Mouse (Mus musculus): ENCODE measurements around the gene Gm10188. TPM values are rescaled to one million over a fixed set of nuclear protein-coding genes. Genes with fewer than 3 reads are reported as not detected.

The Gm10188 gene
- polyA plus RNA-seq, 1 experiment from 2014 or later, result not detected

- H3K27me3 ChIP-seq, result no peaks in the 10 kb centered on the region; the same call in none of the 2 replicates
- no peaks in the 10 kb centered on the region for H3K36me3 ChIP-seq
- no peak overlapping the region for H3K4me2 ChIP-seq
- no peak overlapping the region for H3K4me3 ChIP-seq
- WGBS, result 45% methylated on average over 4 of the region's 4 CpGs
- H3K4me1 ChIP-seq, result peaks cover 51% of the 10 kb centered on the region
- ATAC-seq (ENCODE audit: borderline replicate concordance, extremely low read depth, low FRiP score, low TSS enrichment), result no peak
- no peak overlapping the region for H3K9ac ChIP-seq
- H3K9me3 ChIP-seq, result no peaks in the 10 kb centered on the region
- H3K27ac ChIP-seq, result peak overlapping the region; percentile 61; the same call in 1 of the 2 replicates
These were observed 28.1 kb downstream of the Gm10188 start for GRCm38 (mm10) chr1:132201511-132201860.

DNA sequence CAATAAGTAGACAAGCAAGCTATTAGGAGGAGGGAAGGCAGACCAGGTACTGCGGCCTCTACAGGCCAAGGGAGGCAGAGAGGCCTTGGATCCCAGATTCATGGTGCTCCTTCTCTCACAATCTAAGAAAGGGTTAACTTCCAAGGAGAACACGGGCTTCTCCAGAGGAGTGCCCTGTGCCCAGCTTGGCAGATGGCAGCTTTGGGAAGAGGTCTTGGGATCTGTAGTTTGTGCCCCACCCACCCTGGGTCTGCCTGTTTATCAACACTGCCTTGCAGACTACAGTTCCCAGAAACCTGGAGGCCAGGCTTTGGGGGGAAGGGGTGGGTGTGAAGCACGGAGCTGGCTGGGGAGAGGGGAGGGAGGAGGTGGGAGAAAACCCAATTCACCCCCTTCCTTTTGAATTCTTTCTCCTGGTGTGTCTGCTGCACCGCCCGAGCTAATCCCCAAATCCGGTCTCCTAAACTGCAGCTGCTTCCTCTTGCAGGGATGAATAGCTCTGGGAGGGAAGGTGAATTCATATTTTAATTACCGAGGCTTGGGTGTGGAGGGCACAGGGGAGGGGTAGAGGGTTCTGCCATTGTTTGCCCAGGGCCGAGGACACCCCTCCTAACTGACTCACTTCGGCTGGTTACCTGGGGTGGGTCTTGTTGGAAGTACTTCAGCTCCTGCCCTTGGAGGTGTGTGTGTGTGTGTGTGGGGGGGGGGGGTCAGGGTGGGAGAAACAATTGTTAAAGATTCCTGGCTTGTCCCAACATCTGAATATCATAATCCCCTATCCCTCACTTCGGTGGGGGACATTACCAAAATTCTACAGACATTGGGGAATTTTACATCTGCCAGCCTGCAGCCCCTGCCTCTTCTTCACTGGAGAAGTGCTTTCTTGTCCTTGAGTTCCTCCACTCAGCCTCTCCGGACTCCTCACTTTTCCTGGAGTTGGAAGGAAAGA lies 28.7 kb downstream of the Gm10188 start:
- WGBS, result 11% methylated on average over 11 of the region's 11 CpGs

DNA sequence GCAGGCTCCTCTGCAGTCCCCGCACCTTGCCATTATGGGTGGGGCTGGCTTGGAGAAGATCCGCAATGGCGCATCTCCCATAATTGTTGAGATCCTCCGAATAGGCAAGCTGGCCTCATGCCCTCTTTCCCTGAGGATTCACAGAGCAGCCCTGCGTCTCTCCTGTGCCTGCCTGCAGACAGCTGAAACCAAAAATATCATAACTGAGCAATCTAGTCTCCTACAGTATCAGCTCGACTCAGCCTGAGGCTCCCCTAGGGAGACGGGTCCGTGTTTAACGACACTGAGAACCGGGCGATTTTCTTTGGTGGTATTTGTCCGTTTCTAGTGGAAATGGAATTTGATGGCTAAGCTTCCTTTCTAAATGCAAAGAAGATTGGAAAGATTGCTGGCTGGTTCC lies 29.6 kb downstream of the Gm10188 start:
- no peaks in the 10 kb centered on the region for H3K36me3 ChIP-seq
- H3K9me3 ChIP-seq, result no peaks in the 10 kb centered on the region
- peak overlapping the region; percentile 34 for H3K4me2 ChIP-seq
- peaks cover 53% of the 10 kb centered on the region for H3K4me1 ChIP-seq
- no peak overlapping the region for H3K9ac ChIP-seq
- ATAC-seq (ENCODE audit: borderline replicate concordance, extremely low read depth, low FRiP score, low TSS enrichment), result no peak
- peak overlapping the region; percentile 61 for H3K27ac ChIP-seq
- no peak overlapping the region for H3K4me3 ChIP-seq
- peaks cover 6% of the 10 kb centered on the region for H3K27me3 ChIP-seq
- 27% methylated on average over 12 of the region's 12 CpGs for WGBS

More for the DNA sequence above, 28.7 kb downstream of the Gm10188 start:
- Histone ChIP-seq H3K9me3 (no peaks in the 10 kb centered on the region), H3K27me3 (no peaks in the 10 kb centered on the region; the same call in none of the 2 replicates), H3K27ac (peak overlapping the region; percentile 61), H3K36me3 (no peaks in the 10 kb centered on the region), H3K9ac (no peak overlapping the region), H3K4me2 (peak overlapping the region; percentile 34), H3K4me3 (no peak overlapping the region), H3K4me1 (peaks cover 52% of the 10 kb centered on the region)
- ATAC-seq (ENCODE audit: borderline replicate concordance, extremely low read depth, low FRiP score, low TSS enrichment), result peak; percentile 47

GRCm38 (mm10) chr1:132199244-132199643 lies 30.3 kb downstream of the Gm10188 start:
- no peak overlapping the region for H3K27ac ChIP-seq
- peaks cover 6% of the 10 kb centered on the region for H3K27me3 ChIP-seq
- no peak for ATAC-seq (ENCODE audit: borderline replicate concordance, extremely low read depth, low FRiP score, low TSS enrichment)
- no peaks in the 10 kb centered on the region for H3K36me3 ChIP-seq
- no peak overlapping the region for H3K9ac ChIP-seq
- no peaks in the 10 kb centered on the region for H3K9me3 ChIP-seq
- H3K4me2 ChIP-seq, result no peak overlapping the region
- peaks cover 56% of the 10 kb centered on the region for H3K4me1 ChIP-seq
- no peak overlapping the region for H3K4me3 ChIP-seq
- WGBS, result 80% methylated on average over 6 of the region's 6 CpGs

DNA sequence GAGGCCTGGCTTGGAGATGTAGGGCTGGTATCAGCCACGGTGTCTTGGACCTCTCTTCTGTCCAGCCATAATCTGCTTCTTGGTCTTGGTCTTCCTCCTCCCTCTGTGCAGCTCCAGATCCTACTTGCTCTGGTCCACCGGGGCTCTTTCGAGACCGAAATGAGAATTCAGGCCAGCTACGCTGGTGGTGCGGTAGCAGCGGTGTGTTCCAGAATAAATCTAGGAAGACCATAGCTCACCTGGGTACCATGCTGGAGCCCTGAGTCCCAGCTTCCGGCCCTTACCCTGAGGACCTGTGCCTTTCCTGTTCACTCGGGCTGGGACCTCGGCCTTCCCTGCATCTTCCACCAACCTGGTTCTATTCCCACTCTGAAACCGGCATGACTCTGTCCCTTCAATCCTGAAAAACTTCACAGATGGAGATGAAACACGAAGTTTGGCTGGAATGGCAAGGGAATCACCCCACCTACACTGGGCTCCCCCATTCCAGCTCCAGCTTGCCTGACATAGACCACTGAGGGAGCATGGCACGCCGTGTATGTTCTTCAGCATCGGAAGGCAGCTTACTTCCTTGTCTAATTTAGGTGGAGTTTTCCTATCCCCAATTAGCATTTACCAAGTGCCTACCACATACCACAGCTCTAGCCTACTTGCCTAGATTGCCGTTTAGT lies 31.0 kb downstream of the Gm10188 start:
- ATAC-seq (ENCODE audit: borderline replicate concordance, extremely low read depth, low FRiP score, low TSS enrichment), result no peak
- Histone ChIP-seq H3K4me2 (no peak overlapping the region), H3K36me3 (no peaks in the 10 kb centered on the region), H3K9ac (no peak overlapping the region), H3K9me3 (no peaks in the 10 kb centered on the region), H3K4me3 (no peak overlapping the region), H3K27me3 (peaks cover 8% of the 10 kb centered on the region), H3K4me1 (peaks cover 64% of the 10 kb centered on the region), H3K27ac (no peak overlapping the region)
- WGBS, result 88% methylated on average over 16 of the region's 16 CpGs

- H3K27me3 ChIP-seq, result peaks cover 17% of the 10 kb centered on the region
- no peak overlapping the region for H3K4me2 ChIP-seq
- H3K9me3 ChIP-seq, result no peaks in the 10 kb centered on the region
- H3K4me3 ChIP-seq, result no peak overlapping the region
- no peak for ATAC-seq (ENCODE audit: borderline replicate concordance, extremely low read depth, low FRiP score, low TSS enrichment)
- no peak overlapping the region for H3K9ac ChIP-seq
- H3K4me1 ChIP-seq, result peaks cover 70% of the 10 kb centered on the region
- H3K36me3 ChIP-seq, result no peaks in the 10 kb centered on the region
- 19% methylated on average over 9 of the region's 9 CpGs for WGBS
- H3K27ac ChIP-seq, result peak overlapping the region; percentile 94; the same call in 1 of the 2 replicates
These were observed 31.9 kb downstream of the Gm10188 start for GRCm38 (mm10) chr1:132197666-132198065.

GRCm38 (mm10) chr1:132196337-132196736 lies 33.2 kb downstream of the Gm10188 start:
- peak; percentile 64 for ATAC-seq (ENCODE audit: borderline replicate concordance, extremely low read depth, low FRiP score, low TSS enrichment)
- H3K27me3 ChIP-seq, result peaks cover 30% of the 10 kb centered on the region

DNA sequence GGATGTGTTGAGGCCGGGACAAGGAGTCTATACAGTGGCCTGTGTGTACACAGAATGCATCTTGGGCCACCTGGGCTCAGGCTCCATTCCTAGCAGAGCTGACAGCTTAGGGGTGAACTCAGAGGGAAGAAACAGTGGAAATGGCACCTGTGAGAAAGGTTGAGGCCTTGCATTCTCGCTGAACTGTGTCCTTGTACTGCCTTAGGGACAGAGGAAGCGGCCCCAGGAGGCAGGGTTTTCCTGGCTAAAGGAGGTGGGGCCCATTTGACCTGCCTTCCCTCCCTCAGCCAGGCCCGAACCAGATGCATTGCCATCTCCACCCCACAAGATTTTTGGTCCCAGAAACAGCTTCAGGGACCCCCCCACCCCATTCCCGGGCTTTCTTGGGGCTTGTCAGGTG lies 33.9 kb downstream of the Gm10188 start:
- no peak for ATAC-seq (ENCODE audit: borderline replicate concordance, extremely low read depth, low FRiP score, low TSS enrichment)
- H3K9ac ChIP-seq, result no peak overlapping the region
- H3K9me3 ChIP-seq, result no peaks in the 10 kb centered on the region
- no peak overlapping the region for H3K4me3 ChIP-seq
- no peak overlapping the region for H3K4me2 ChIP-seq
- peaks cover 37% of the 10 kb centered on the region for H3K27me3 ChIP-seq
- H3K27ac ChIP-seq, result peak overlapping the region; percentile 94
- WGBS, result 39% methylated on average over 5 of the region's 5 CpGs
- H3K4me1 ChIP-seq, result peaks cover 75% of the 10 kb centered on the region
- H3K36me3 ChIP-seq, result no peaks in the 10 kb centered on the region

More at GRCm38 (mm10) chr1:132196337-132196736, 33.2 kb downstream of the Gm10188 start:
- H3K4me1 ChIP-seq, result peaks cover 74% of the 10 kb centered on the region
- H3K9me3 ChIP-seq, result no peaks in the 10 kb centered on the region
- H3K9ac ChIP-seq, result no peak overlapping the region
- WGBS, result 32% methylated on average over 7 of the region's 7 CpGs
- H3K4me3 ChIP-seq, result no peak overlapping the region
- no peaks in the 10 kb centered on the region for H3K36me3 ChIP-seq
- peak overlapping the region; percentile 94 for H3K27ac ChIP-seq
- no peak overlapping the region for H3K4me2 ChIP-seq

DNA sequence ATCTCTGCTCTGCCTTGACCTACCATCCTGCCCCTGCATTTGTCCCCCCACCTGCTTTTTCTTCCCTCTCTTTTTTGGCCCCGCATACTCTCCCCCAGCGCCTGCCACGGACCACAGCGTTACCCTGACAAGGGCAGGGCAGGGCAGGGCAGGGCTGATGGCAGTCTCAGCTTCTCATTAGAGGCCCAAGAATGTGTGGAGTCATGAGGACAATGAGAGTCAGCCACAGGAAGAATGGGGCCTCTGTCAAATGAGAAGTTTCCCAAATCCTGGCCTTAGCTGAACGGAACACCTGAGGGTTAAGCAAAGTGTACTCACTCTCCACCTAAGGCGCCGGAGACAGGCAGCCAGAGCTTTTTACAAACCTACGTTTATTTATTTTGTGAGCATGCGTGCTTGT lies 34.5 kb downstream of the Gm10188 start:
- Histone ChIP-seq H3K4me2 (no peak overlapping the region), H3K36me3 (no peaks in the 10 kb centered on the region), H3K27me3 (peaks cover 42% of the 10 kb centered on the region), H3K9ac (no peak overlapping the region), H3K9me3 (no peaks in the 10 kb centered on the region), H3K4me1 (peaks cover 75% of the 10 kb centered on the region), H3K27ac (peak overlapping the region; percentile 94), H3K4me3 (no peak overlapping the region)
- no peak for ATAC-seq (ENCODE audit: borderline replicate concordance, extremely low read depth, low FRiP score, low TSS enrichment)
- 34% methylated on average over 9 of the region's 9 CpGs for WGBS

- H3K4me1 ChIP-seq, result peaks cover 75% of the 10 kb centered on the region
These were observed 34.9 kb downstream of the Gm10188 start for GRCm38 (mm10) chr1:132194624-132195023.

DNA sequence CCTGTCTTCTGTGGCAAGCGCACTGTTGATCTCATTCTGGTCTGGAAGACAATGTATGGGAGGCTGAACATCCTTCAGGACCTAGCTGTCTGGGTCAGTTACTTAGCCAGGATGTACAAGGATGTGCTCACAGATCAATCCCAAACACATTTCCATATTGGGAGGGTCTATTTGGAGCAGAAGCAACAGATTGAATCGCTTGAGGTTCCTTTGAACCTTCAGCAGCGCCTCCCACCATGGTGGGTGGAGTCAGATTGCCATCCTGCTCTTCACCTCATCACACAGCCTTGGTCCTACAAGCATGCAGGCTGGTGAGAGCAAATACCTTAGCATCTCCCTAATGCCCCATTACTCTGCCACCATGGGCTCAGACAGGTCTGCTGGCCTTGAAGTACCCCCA lies 35.8 kb downstream of the Gm10188 start:
- H3K27me3 ChIP-seq, result peaks cover 55% of the 10 kb centered on the region
- H3K4me3 ChIP-seq, result no peak overlapping the region
- peaks cover 75% of the 10 kb centered on the region for H3K4me1 ChIP-seq
- no peaks in the 10 kb centered on the region for H3K36me3 ChIP-seq
- ATAC-seq (ENCODE audit: borderline replicate concordance, extremely low read depth, low FRiP score, low TSS enrichment), result no peak
- no peaks in the 10 kb centered on the region for H3K9me3 ChIP-seq
- 58% methylated on average over 3 of the region's 3 CpGs for whole genome bisulfite sequencing
- H3K9ac ChIP-seq, result no peak overlapping the region
- no peak overlapping the region for H3K4me2 ChIP-seq
- peak overlapping the region; percentile 94 for H3K27ac ChIP-seq

More at GRCm38 (mm10) chr1:132194624-132195023, 34.9 kb downstream of the Gm10188 start:
- peak; percentile 38; the same call in 1 of the 2 replicates for ATAC-seq (ENCODE audit: borderline replicate concordance, extremely low read depth, low FRiP score, low TSS enrichment)
- 29% methylated on average over 3 of the region's 3 CpGs for WGBS
- H3K9me3 ChIP-seq, result no peaks in the 10 kb centered on the region
- peak overlapping the region; percentile 94 for H3K27ac ChIP-seq
- no peak overlapping the region for H3K9ac ChIP-seq
- H3K27me3 ChIP-seq, result peaks cover 47% of the 10 kb centered on the region
- H3K36me3 ChIP-seq, result no peaks in the 10 kb centered on the region
- H3K4me2 ChIP-seq, result no peak overlapping the region
- no peak overlapping the region for H3K4me3 ChIP-seq
